Mouse (Mus musculus): ENCODE measurements around the gene Ide. TPM values are rescaled to one million over a fixed set of nuclear protein-coding genes. Genes with fewer than 3 reads are reported as not detected.

Gene Ide
- polyA plus RNA-seq, 1 experiment from 2014 or later, result 104 TPM

DNA sequence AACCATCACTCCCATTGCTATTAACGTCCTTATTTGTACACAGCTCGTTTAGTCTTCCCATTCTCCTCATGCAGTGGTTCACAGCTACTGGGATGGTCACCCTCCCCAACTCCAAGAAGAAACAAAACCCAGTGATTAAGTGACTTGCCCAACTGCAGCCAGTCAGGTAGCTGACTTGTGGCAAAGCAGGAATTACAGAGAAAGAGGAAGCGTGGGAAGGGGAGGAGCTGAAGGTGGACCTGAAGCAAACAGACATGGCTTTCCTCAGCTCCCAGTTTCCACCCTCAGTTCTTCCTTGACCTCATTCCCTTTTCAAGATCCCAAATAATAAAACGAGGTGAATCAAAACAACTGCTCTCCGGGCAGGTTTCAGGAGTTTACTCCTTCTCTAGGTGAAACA is 2.8 kb upstream of the Ide start:
- ChIA-PET POLR2A (no interaction called here), CTCF (interaction anchor here (0.9 to 2.0 kb wide), 2 partner anchors 12 to 15 kb away, joined by 3 to 5 read pairs; no protein-coding TSS in a partner anchor)
- TF ChIP-seq CTCF (IDR thresholded peaks at IDR 0.05), result no peak
- no peaks in the 10 kb centered on the region for H3K27me3 ChIP-seq
- in situ Hi-C loops (cut with MboI; ENCODE audit: low pct_unique_long_range_greater_than_20kb), result no loop called here
- no peak for DNase-seq (ENCODE audit: low read depth, low spot score)
- ATAC-seq, result no peak

DNA sequence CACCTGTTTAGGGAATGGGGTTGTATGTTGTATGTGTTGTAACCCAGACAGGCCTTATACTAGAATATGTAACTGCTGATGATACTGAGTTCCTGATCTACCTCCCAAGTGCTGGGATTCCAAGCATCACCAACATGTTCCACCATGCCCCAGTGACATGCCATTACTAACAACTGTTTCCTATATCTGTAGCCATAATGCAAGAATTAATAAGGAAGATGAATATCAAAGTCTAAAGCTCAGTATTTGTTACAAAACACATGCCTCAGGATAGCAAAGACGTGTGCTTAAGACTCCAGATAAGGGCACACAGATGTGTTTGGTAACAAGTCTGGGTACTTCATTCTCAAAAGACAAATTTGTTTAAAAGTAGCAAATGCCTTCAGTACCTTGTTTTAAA is 2.3 kb downstream of the Ide start:
- CTCF ChIA-PET, result interaction anchor here (0.9 kb wide), 1 partner anchor 11 kb away, joined by 3 read pairs; no protein-coding TSS in a partner anchor
- POLR2A ChIA-PET, result no interaction called here
- no peak for TF ChIP-seq CTCF (IDR thresholded peaks at IDR 0.05)
- ATAC-seq, result no peak
- DNase-seq (ENCODE audit: low read depth, low spot score), result no peak
- H3K27me3 ChIP-seq, result no peaks in the 10 kb centered on the region
- in situ Hi-C loops (cut with MboI; ENCODE audit: low pct_unique_long_range_greater_than_20kb), result no loop called here

DNA sequence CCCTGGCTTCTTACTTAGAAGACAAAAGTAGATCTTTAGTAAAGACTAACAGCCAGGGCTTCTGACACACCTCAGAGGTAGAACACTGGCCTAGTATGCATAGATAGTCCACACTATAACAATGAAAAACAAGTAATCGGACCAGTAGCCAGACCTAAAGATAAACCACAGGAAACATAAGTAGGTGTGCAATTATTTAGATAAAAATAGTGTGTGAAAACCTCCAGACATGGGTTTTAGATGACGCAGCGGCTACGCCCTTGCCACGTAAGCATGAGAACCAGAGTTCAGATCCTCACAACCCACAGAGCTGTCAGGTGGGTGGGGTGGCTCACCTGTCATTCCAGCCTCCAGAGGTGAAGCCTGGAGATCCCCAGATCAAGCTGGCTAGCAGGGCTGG is 4.3 kb downstream of the Ide start:
- POLR2A ChIA-PET, result interaction anchor here (0.6 kb wide), 1 partner anchor 35 kb away, joined by 3 read pairs; no protein-coding TSS in a partner anchor
- in situ Hi-C loops (cut with MboI; ENCODE audit: low pct_unique_long_range_greater_than_20kb), result no loop called here
- ATAC-seq (no peak), DNase-seq (ENCODE audit: low read depth, low spot score) (no peak)
- H3K27me3 ChIP-seq, result no peaks in the 10 kb centered on the region
- CTCF ChIA-PET, result no interaction called here
- no peak for TF ChIP-seq CTCF (IDR thresholded peaks at IDR 0.05)

DNA sequence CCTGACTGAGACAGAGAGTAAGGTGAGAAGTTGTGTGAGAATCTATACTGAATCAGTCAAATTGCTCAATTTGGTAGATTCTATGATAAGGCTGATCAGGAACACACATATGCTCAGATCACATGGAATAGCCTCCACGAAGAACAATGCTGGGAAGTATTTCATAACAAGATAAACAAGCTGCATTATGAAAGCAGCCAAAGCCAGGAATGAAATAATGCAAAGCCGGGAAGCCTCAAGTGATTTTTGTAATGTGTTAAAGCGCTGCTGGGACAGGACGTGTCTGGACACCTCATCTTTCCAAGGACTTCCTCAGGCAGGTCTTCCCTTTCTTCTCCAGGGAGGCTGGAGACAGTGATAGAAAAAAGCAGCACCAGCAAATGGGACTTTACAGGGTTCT is 4.9 kb downstream of the Ide start:
- TF ChIP-seq CTCF (IDR thresholded peaks at IDR 0.05), result no peak
- ChIA-PET POLR2A (interaction anchor here (0.6 kb wide), 1 partner anchor 34 kb away, joined by 3 read pairs; no protein-coding TSS in a partner anchor), CTCF (no interaction called here)
- in situ Hi-C loops (cut with MboI; ENCODE audit: low pct_unique_long_range_greater_than_20kb), result no loop called here
- H3K27me3 ChIP-seq, result no peaks in the 10 kb centered on the region
- ATAC-seq, result no peak
- DNase-seq (ENCODE audit: low read depth, low spot score), result no peak

DNA sequence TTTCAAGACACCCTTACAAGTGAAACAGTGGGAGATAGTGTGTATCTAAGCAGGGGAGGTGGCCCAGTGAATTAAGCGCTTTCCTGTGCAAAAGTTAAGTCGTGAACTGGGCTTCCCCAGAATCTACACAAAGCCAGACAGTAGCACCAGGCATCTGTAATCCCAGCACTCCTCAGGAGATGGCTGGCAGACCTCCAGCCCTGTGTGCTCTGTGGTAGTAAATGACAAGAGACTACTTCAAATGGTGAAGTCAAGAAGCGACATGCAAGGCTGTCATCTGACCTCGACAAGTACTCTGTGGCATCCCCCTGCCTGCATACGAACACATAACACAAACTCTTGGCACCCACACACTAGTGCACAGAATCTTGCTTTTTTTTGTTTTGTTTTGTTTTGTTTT is 10.4 kb downstream of the Ide start:
- CTCF ChIA-PET, result interaction anchor here (0.9 kb wide), 1 partner anchor 22 kb away, joined by 3 read pairs; no protein-coding TSS in a partner anchor
- no peaks in the 10 kb centered on the region for H3K27me3 ChIP-seq
- DNase-seq (ENCODE audit: low read depth, low spot score), result no peak
- POLR2A ChIA-PET, result no interaction called here
- no peak for ATAC-seq
- in situ Hi-C loops (cut with MboI; ENCODE audit: low pct_unique_long_range_greater_than_20kb), result no loop called here
- no peak for TF ChIP-seq CTCF (IDR thresholded peaks at IDR 0.05)

DNA sequence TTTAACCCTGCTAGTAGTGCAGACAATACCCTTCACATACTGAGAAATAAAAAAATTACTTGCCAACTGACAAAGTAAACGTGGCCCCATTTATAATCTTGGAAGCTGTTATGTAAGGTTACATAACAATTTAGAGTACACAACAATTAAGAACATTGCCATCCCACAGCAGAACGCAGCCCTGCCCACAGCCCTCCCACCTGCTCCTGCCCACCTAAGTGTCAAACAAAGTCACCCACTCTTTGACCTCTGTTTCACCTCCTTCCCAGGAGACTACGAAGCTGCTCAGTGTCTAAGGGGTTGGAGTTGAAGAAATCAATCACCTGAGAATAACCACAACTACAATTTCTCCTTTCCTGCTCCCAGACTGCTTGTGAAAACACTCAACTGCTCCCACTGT is 14.1 kb downstream of the Ide start:
- in situ Hi-C loops (cut with MboI; ENCODE audit: low pct_unique_long_range_greater_than_20kb), result no loop called here
- ChIA-PET POLR2A (interaction anchor here (1.2 kb wide), 1 partner anchor 13 kb away, joined by 3 read pairs; no protein-coding TSS in a partner anchor), CTCF (no interaction called here)
- H3K27me3 ChIP-seq, result no peaks in the 10 kb centered on the region
- ATAC-seq, result no peak
- TF ChIP-seq CTCF (IDR thresholded peaks at IDR 0.05), result no peak
- DNase-seq (ENCODE audit: low read depth, low spot score), result no peak

DNA sequence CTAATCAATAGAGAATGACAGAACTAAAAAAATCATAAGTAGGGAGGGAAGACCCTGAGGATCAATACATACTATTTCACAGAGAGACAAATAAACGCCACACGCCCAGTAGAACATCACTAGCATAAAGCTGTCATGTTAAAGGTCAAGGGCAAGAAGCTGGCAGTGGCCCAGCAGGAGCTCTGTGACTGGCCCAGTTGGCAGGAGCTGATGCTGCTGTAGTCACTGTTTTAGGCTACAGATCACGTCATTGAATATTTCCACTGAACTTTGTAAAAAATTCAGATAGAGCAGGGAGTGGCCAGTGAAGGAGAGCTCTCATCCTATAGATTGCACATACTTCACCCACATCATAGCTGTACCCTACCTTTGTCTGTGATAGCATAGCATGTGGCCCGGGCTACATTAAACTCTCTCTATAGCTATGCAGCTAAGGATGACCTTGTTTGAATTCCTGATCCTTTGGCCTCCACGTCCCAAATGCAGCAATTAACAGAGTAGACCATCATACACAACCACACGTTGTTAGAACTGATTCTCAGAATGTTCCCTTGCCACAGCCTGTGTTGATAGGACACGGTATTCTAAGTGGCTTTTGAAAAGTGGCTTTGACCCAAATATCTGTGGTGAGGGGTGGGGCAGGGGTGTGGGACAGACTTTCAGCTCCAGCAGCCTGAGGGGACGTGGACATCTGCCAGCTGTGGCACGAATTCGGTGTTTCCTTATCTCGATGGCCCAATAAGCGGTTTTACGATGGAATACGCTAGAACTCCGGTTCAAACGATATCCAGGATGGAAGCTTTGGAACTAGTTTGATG is 16.6 kb downstream of the Ide start:
- in situ Hi-C loops (cut with MboI; ENCODE audit: low pct_unique_long_range_greater_than_20kb), result no loop called here
- ChIA-PET CTCF (interaction anchor here (0.9 to 1.2 kb wide), 3 partner anchors 10 to 97 kb away, joined by 3 to 7 read pairs (median 3); no protein-coding TSS in a partner anchor), POLR2A (no interaction called here)
- DNase-seq (ENCODE audit: low read depth, low spot score) (no peak), ATAC-seq (no peak)
- no peak for TF ChIP-seq CTCF (IDR thresholded peaks at IDR 0.05)
- H3K27me3 ChIP-seq, result no peaks in the 10 kb centered on the region

DNA sequence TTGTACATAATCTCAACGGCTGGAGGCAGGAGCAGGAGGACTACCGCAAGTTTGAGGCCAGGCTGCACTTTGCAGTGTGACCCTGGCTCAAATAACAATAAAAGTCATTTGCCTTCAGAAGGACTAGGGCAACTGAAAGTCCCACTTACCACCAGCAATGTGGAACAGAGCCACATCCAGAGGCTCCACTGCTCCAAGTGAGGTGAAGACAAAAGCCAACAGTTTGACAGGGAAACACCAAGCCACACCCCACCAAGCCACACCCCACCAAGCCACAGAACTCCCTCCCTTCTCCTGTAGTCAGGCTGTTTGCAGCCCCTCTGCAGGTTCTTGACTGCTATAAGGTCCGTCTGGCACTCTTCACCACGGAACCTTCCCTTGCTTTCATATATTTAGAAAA is 20.3 kb downstream of the Ide start:
- ChIA-PET CTCF (no interaction called here), POLR2A (no interaction called here)
- DNase-seq (ENCODE audit: low read depth, low spot score), result no peak
- no peaks in the 10 kb centered on the region for H3K27me3 ChIP-seq
- no peak for TF ChIP-seq CTCF (IDR thresholded peaks at IDR 0.05)
- in situ Hi-C loops (cut with MboI; ENCODE audit: low pct_unique_long_range_greater_than_20kb), result no loop called here
- ATAC-seq, result no peak

DNA sequence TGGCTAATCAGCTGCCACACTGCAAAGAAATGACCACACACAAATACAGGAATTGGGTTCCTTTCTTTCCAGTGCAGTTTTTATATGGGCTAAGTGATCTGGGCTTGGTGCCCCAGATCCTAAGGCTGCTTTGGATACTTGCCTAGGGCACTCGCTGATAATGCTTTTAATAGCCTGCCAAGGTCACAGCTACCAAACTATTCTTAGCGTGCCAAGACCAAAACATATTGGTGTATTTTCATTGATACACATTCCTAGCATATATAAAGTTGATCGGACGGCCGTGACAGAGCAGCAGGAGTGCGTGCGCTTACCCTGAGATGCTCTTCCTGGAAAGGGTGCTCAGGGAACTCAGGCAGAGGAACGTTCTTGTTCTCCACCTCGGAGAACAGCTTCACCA is 22.6 kb downstream of the Ide start:
- ATAC-seq (no peak), DNase-seq (ENCODE audit: low read depth, low spot score) (no peak)
- H3K27me3 ChIP-seq, result no peaks in the 10 kb centered on the region
- ChIA-PET POLR2A (no interaction called here), CTCF (no interaction called here)
- TF ChIP-seq CTCF (IDR thresholded peaks at IDR 0.05), result no peak
- in situ Hi-C loops (cut with MboI; ENCODE audit: low pct_unique_long_range_greater_than_20kb), result no loop called here

DNA sequence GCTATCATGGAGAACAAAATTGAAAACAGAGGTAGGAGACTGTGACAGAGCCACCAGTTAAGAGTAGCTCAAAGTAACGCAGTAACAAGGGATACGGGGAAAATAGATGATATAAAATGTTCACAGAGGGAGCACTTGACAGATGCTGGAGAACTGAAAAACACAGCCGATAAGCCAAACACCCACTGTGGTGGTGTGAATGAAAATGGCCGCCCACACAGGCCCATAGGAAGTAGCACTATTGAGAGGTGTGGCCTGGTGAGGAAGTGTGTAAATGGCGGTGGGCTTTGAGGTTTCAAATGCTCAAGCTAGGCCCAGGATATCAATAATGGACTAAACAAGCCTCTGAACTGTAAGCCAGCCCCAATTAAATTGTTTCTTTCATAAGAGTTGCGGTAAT is 26.2 kb downstream of the Ide start:
- in situ Hi-C loops (cut with MboI; ENCODE audit: low pct_unique_long_range_greater_than_20kb), result no loop called here
- CTCF ChIA-PET, result interaction anchor here (0.7 to 1.3 kb wide), 4 partner anchors 10 to 32 kb away, joined by 3 to 4 read pairs (median 3); no protein-coding TSS in a partner anchor
- no peak for DNase-seq (ENCODE audit: low read depth, low spot score)

DNA sequence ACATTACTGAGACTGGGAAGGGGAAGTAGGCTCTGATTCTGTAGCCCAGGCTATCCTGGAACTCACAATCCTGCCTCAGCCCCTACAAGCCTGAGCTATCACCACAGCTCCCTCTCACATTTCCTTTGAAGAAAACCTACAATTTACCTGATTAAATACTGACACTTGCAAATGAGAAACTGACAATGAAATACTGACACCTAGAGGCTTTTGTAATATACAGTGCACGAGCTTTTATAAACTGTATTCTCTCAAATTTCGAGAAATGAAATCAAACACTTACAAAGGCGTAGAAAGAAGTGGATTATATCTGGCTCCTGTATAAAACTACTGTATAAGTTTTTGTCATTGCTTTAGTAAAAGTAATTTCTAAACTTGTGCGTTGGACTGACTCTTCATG is 27.5 kb downstream of the Ide start:
- CTCF ChIA-PET, result no interaction called here
- in situ Hi-C loops (cut with MboI; ENCODE audit: low pct_unique_long_range_greater_than_20kb), result no loop called here
- POLR2A ChIA-PET, result no interaction called here
- ATAC-seq, result no peak
- DNase-seq (ENCODE audit: low read depth, low spot score), result no peak
- TF ChIP-seq CTCF (IDR thresholded peaks at IDR 0.05), result no peak
- no peaks in the 10 kb centered on the region for H3K27me3 ChIP-seq

More for the DNA sequence above, 26.2 kb downstream of the Ide start:
- no peaks in the 10 kb centered on the region for H3K27me3 ChIP-seq
- no peak for TF ChIP-seq CTCF (IDR thresholded peaks at IDR 0.05)
- no peak for ATAC-seq
- POLR2A ChIA-PET, result interaction anchor here (0.7 kb wide), 1 partner anchor 13 kb away, joined by 3 read pairs; no protein-coding TSS in a partner anchor

Data from Patski (cell line).